Mouse (Mus musculus): Measurements from ENCODE around the gene Bid. TPM values are rescaled to one million over a fixed set of nuclear protein-coding genes. Genes with fewer than 3 reads are reported as not detected.

The Bid gene
- polyA plus RNA-seq, 1 experiment from 2014 or later = 35.8 TPM

DNA sequence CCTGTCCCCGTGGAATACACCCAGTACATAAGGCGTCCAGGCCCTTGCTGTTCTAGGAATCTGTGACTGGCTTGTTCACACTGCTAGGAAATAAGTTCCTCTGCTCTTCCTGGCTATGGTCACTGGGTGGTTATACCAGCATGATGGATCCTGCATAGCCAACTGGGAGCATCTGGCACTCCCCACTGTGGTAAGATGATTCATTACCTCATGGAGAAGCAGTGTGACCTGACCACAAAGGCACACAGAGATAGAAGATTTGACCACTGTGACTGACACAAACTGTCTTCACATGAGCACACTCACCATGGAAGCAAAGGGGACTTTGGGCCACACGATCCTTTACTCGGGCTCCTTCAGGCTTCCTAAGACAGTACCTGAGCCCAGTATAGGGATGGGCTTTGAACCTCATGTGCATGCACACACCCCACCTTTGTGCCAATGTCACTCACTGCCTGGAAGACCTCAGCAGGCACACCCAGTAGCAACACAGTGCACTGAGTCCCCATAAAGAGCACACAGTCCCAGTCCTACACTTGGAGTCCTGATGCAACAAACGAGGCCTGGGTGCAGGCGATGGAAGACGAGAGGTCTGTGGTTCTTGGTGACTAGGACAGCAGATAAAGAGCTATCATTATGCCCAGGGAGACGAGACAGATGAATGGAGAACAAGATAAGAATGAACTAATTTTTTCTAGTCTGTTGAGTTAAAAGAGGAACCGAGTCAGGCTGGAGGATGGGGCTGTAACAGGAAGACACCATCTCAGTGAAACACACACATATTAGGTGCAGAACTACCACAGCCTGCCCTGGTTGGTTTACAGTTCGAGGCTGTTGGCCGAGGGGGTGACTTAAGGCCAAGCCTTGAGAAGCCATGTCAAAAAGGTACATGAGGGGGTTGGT is 39.9 kb upstream of the Bid start:
- H3K4me2 ChIP-seq (ENCODE audit: low read length) = no peak overlapping the region
- DNase-seq (ENCODE audit: low spot score) = no peak
- no peak for ATAC-seq (replicated peaks; ENCODE audit: low FRiP score, low read depth)
- no peaks in the 10 kb centered on the region for H3K27me3 ChIP-seq (ENCODE audit: insufficient read depth, low read length)
- no peak for TF ChIP-seq CTCF (IDR thresholded peaks at IDR 0.05; ENCODE audit: low read depth)
- H3K9ac ChIP-seq (ENCODE audit: low read depth, low read length) = no peak overlapping the region
- H3K27ac ChIP-seq = no peak overlapping the region
- WGBS = 92% methylated on average over 11 of the region's 11 CpGs
- H3K36me3 ChIP-seq (ENCODE audit: insufficient read depth, low read length) = peaks cover 30% of the 10 kb centered on the region; the same call in 1 of the 2 replicates
- no peaks in the 10 kb centered on the region for H3K4me1 ChIP-seq (replicated peaks; ENCODE audit: insufficient read depth, low read length)
- no peak overlapping the region for H3K4me3 ChIP-seq (replicated peaks; ENCODE audit: low read depth, low read length)
- H3K9me3 ChIP-seq (replicated peaks; ENCODE audit: low read length) = no peaks in the 10 kb centered on the region

DNA sequence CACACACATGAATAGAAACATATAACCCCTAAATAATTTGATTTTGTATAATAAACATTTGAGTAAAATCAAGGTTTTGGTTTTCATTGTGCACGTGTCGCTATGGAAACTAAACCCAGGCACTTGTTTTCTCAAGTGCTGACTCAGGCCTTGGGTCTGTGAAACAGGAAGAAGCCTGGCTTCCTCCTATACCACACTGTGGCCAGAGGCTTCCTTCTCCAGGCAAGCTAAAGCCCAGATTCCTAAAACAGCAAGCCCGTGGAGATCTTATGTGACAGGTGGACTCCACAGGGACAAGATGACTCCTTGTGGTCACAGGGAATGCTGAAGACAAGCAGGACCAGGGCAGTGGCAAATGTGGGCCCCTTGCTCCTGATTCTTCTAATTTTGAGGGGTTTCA is 38.6 kb upstream of the Bid start:
- DNase-seq (ENCODE audit: low spot score) = no peak
- Histone ChIP-seq H3K4me2 (ENCODE audit: low read length) (no peak overlapping the region), H3K9me3 (replicated peaks; ENCODE audit: low read length) (no peaks in the 10 kb centered on the region), H3K27me3 (ENCODE audit: insufficient read depth, low read length) (no peaks in the 10 kb centered on the region), H3K4me1 (replicated peaks; ENCODE audit: insufficient read depth, low read length) (no peaks in the 10 kb centered on the region), H3K9ac (ENCODE audit: low read depth, low read length) (no peak overlapping the region), H3K36me3 (ENCODE audit: insufficient read depth, low read length) (peaks cover 34% of the 10 kb centered on the region; the same call in 1 of the 2 replicates), H3K27ac (no peak overlapping the region), H3K4me3 (replicated peaks; ENCODE audit: low read depth, low read length) (no peak overlapping the region)
- WGBS = 70% methylated on average over 3 of the region's 3 CpGs
- TF ChIP-seq CTCF (IDR thresholded peaks at IDR 0.05; ENCODE audit: low read depth) = no peak
- no peak for ATAC-seq (replicated peaks; ENCODE audit: low FRiP score, low read depth)

DNA sequence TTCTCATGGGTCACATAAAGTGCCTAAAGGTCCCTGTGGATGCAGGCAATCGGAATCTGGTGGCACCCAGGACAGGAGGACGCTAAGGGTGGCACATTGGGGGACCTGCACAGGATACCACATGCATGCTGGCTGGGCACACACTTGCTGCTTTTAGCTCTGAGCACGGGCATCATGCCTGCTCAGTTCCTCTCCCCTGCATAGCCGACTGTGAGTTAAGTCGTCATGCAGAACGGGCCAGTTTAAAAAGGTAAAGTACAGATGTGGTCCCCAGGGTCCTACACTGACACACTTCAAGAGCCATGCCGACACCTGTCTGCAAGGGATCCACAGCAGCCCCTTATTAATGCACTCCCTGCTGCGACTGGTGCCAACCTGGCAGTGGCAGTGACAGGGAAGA is 37.6 kb upstream of the Bid start:
- no peaks in the 10 kb centered on the region for H3K9me3 ChIP-seq (replicated peaks; ENCODE audit: low read length)
- no peak overlapping the region for H3K9ac ChIP-seq (ENCODE audit: low read depth, low read length)
- peaks cover 40% of the 10 kb centered on the region; the same call in 1 of the 2 replicates for H3K36me3 ChIP-seq (ENCODE audit: insufficient read depth, low read length)
- no peak for ATAC-seq (replicated peaks; ENCODE audit: low FRiP score, low read depth)
- WGBS = 85% methylated on average over 8 of the region's 8 CpGs
- H3K27ac ChIP-seq = no peak overlapping the region
- DNase-seq (ENCODE audit: low spot score) = no peak
- H3K4me3 ChIP-seq (replicated peaks; ENCODE audit: low read depth, low read length) = no peak overlapping the region
- H3K4me2 ChIP-seq (ENCODE audit: low read length) = no peak overlapping the region
- no peaks in the 10 kb centered on the region for H3K4me1 ChIP-seq (replicated peaks; ENCODE audit: insufficient read depth, low read length)
- H3K27me3 ChIP-seq (ENCODE audit: insufficient read depth, low read length) = no peaks in the 10 kb centered on the region
- TF ChIP-seq CTCF (IDR thresholded peaks at IDR 0.05; ENCODE audit: low read depth) = no peak

DNA sequence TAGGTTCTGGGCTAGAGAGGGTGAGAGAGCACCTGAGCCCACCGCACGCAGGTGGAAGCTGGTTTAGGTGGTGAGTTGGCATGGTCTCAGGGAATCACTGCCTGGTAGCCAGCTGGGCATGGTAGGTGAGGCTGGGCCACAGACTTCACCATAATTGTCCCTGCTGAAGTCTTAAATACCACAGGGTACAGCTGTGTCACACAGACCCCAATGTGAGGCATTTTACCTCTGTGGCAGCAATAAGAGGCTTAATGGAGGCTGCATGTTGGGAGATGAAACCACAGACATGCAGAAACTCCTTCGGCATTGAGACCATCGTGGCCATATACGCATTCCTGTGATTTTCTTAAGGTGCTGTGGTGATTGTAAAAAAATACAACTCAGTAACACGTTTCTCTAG is 35.8 kb upstream of the Bid start:
- H3K36me3 ChIP-seq (ENCODE audit: insufficient read depth, low read length) = 0 out of 2 replicates have a peak, but pooled peaks cover 27% of the 10 kb centered on the region
- TF ChIP-seq CTCF (IDR thresholded peaks at IDR 0.05; ENCODE audit: low read depth) = no peak
- DNase-seq (ENCODE audit: low spot score) (no peak), ATAC-seq (replicated peaks; ENCODE audit: low FRiP score, low read depth) (no peak)
- no peaks in the 10 kb centered on the region for H3K4me1 ChIP-seq (replicated peaks; ENCODE audit: insufficient read depth, low read length)
- H3K9ac ChIP-seq (ENCODE audit: low read depth, low read length) = no peak overlapping the region
- no peak overlapping the region for H3K4me3 ChIP-seq (replicated peaks; ENCODE audit: low read depth, low read length)
- H3K9me3 ChIP-seq (replicated peaks; ENCODE audit: low read length) = no peaks in the 10 kb centered on the region
- no peaks in the 10 kb centered on the region for H3K27me3 ChIP-seq (ENCODE audit: insufficient read depth, low read length)
- no peak overlapping the region for H3K4me2 ChIP-seq (ENCODE audit: low read length)
- WGBS = 91% methylated on average over 6 of the region's 6 CpGs
- no peak overlapping the region for H3K27ac ChIP-seq

DNA sequence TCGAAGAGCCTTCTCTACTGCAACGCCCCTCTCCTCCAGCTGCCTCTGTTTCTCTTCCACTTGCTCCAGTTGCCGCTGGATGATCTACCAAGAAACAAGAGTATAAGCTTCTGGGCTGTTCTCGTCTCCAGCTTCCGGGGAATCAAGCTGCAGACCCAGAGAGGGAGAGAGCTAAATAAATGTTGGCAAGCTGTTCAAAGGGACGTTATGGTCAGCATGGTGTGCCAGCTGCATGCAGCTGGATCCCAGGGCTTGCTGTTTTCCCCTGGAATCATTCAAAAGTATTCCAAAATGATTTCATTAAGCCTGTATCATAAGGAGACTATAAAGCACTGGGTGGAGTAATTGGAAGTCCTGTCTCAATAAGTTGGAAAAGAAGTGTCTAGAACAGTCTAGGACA is 34.7 kb upstream of the Bid start:
- Histone ChIP-seq H3K4me1 (replicated peaks; ENCODE audit: insufficient read depth, low read length) (no peaks in the 10 kb centered on the region), H3K9ac (ENCODE audit: low read depth, low read length) (no peak overlapping the region), H3K27me3 (ENCODE audit: insufficient read depth, low read length) (no peaks in the 10 kb centered on the region), H3K4me3 (replicated peaks; ENCODE audit: low read depth, low read length) (no peak overlapping the region), H3K36me3 (ENCODE audit: insufficient read depth, low read length) (0 out of 2 replicates have a peak, but pooled peaks cover 17% of the 10 kb centered on the region), H3K27ac (no peak overlapping the region), H3K4me2 (ENCODE audit: low read length) (no peak overlapping the region), H3K9me3 (replicated peaks; ENCODE audit: low read length) (no peaks in the 10 kb centered on the region)
- DNase-seq (ENCODE audit: low spot score) = no peak
- TF ChIP-seq CTCF (IDR thresholded peaks at IDR 0.05; ENCODE audit: low read depth) = no peak
- no peak for ATAC-seq (replicated peaks; ENCODE audit: low FRiP score, low read depth)
- WGBS = 87% methylated on average over 6 of the region's 6 CpGs

DNA sequence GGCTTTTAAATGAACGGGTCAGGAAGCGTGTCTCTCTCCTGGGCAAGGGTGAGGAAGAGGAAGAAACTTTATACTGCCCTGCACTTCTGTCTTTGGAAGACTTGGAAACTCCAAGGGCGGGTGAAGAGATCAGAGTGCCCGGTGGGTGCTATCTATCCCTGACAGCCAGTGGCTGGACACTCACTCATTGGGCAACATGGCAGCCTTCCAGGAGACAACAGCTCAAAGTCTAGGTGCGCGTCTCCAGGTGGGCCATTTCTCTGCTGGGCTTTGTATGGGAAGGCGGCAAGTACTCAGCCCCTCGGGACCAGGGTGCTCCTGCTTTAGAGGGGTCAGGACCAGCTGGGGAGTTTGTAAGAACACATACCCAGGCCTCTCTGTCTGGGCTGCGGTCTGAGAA is 28.9 kb upstream of the Bid start:
- Histone ChIP-seq H3K27me3 (ENCODE audit: insufficient read depth, low read length) (no peaks in the 10 kb centered on the region), H3K9ac (ENCODE audit: low read depth, low read length) (no peak overlapping the region), H3K36me3 (ENCODE audit: insufficient read depth, low read length) (0 out of 2 replicates have a peak, but pooled peaks cover 11% of the 10 kb centered on the region), H3K27ac (no peak overlapping the region), H3K9me3 (replicated peaks; ENCODE audit: low read length) (no peaks in the 10 kb centered on the region), H3K4me1 (replicated peaks; ENCODE audit: insufficient read depth, low read length) (no peaks in the 10 kb centered on the region), H3K4me2 (ENCODE audit: low read length) (no peak overlapping the region), H3K4me3 (replicated peaks; ENCODE audit: low read depth, low read length) (no peak overlapping the region)
- no peak for TF ChIP-seq CTCF (IDR thresholded peaks at IDR 0.05; ENCODE audit: low read depth)
- DNase-seq (ENCODE audit: low spot score) = no peak
- ATAC-seq (replicated peaks; ENCODE audit: low FRiP score, low read depth) = no peak
- 89% methylated on average over 9 of the region's 9 CpGs for WGBS
